In genomic region chr7:140880865-140881515, GRCm38 (mm10) we compare ENCODE assay signal across 8 mouse cellular contexts. TPM values are rescaled to one million over a fixed set of nuclear protein-coding genes. Genes with fewer than 3 reads are reported as not detected.
A peak's percentile ranks its signal among the peaks of the same experiment; 100 is the strongest.
DNase-seq lines count a peak whose midpoint lies in the region; ATAC-seq and TF ChIP-seq lines count a peak whose summit lies in the region.

No protein-coding gene starts in this region.

- 17% methylated on average over 8 of the region's 8 CpGs for WGBS in heart, embryonic 10.5 days
- WGBS in hindbrain, postnatal 0 days = 15% methylated on average over 8 of the region's 8 CpGs
- 36% methylated on average over 8 of the region's 8 CpGs for WGBS in midbrain, embryonic 10.5 days

- ATAC-seq in hindbrain, postnatal 0 days = no peak

- H3K27ac ChIP-seq in heart, embryonic 10.5 days = peak overlapping the region; percentile 92
- peak overlapping the region; percentile 90; the same call in 1 of the 2 replicates for H3K27ac ChIP-seq in hindbrain, postnatal 0 days
- peak overlapping the region; percentile 87 for H3K27ac ChIP-seq in midbrain, embryonic 10.5 days (replicated peaks)

- H3K4me1 ChIP-seq in heart, embryonic 10.5 days = peaks cover 9% of the 10 kb centered on the region
- 0 out of 2 replicates have a peak, but pooled peaks cover 6% of the 10 kb centered on the region for H3K4me1 ChIP-seq in hindbrain, postnatal 0 days (ENCODE audit: insufficient read depth, low read length)
- H3K4me1 ChIP-seq in midbrain, embryonic 10.5 days = peaks cover 23% of the 10 kb centered on the region

- TF ChIP-seq CTCF in hindbrain, postnatal 0 days (IDR thresholded peaks at IDR 0.05; ENCODE audit: low read depth) = no peak

- H3K4me3 ChIP-seq in heart, embryonic 10.5 days = peak overlapping the region; percentile 98
- peak overlapping the region; percentile 91 for H3K4me3 ChIP-seq in hindbrain, postnatal 0 days (ENCODE audit: low read length)
- peak overlapping the region; percentile 96 for H3K4me3 ChIP-seq in midbrain, embryonic 10.5 days

- peak overlapping the region; percentile 78 for H3K4me2 ChIP-seq in hindbrain, postnatal 0 days (ENCODE audit: low read depth, low read length)

- DNase-seq in heart, embryonic 10.5 days (ENCODE audit: low spot score) = no peak
- DNase-seq in heart, postnatal 25 days (ENCODE audit: low spot score) = no peak
- peak; percentile 66 for DNase-seq in ZHBTc4 (ENCODE audit: low read depth, low spot score)
- DNase-seq in hindbrain, postnatal 0 days (ENCODE audit: low spot score) = no peak
- no peak for DNase-seq in midbrain, embryonic 10.5 days (ENCODE audit: low spot score)
- no peak for DNase-seq in frontal cortex, postnatal 14 days (ENCODE audit: low spot score in 2 of 2)
- DNase-seq in adrenal gland, postnatal 10 days = no peak
- no peak for DNase-seq in right cerebral cortex, adult 18-20 months

- no peaks in the 10 kb centered on the region for H3K27me3 ChIP-seq in heart, embryonic 10.5 days (ENCODE audit: insufficient read depth, poor library complexity, severe bottlenecking)
- no peaks in the 10 kb centered on the region for H3K27me3 ChIP-seq in hindbrain, postnatal 0 days (ENCODE audit: insufficient read depth, low read length)
- no peaks in the 10 kb centered on the region for H3K27me3 ChIP-seq in midbrain, embryonic 10.5 days (ENCODE audit: low read depth, poor library complexity, severe bottlenecking)

- peaks cover 31% of the 10 kb centered on the region for H3K36me3 ChIP-seq in heart, embryonic 10.5 days
- H3K36me3 ChIP-seq in hindbrain, postnatal 0 days (ENCODE audit: insufficient read depth, low read length) = peaks cover 13% of the 10 kb centered on the region; the same call in 1 of the 2 replicates
- peaks cover 42% of the 10 kb centered on the region for H3K36me3 ChIP-seq in midbrain, embryonic 10.5 days

- peak overlapping the region; percentile 84 for H3K9ac ChIP-seq in hindbrain, postnatal 0 days (replicated peaks; ENCODE audit: low read length)

- intact Hi-C loops in heart, postnatal 25 days (cut with DNase I) = no loop called here

- H3K9me3 ChIP-seq in heart, embryonic 10.5 days = no peaks in the 10 kb centered on the region
- H3K9me3 ChIP-seq in hindbrain, postnatal 0 days (ENCODE audit: low read length) = no peaks in the 10 kb centered on the region
- no peaks in the 10 kb centered on the region for H3K9me3 ChIP-seq in midbrain, embryonic 10.5 days (replicated peaks)

RNA-seq across cellular contexts. Expression of gene Psmd13, which starts 0.8 kb away (rescaled TPM):
- 249 and 270 TPM in 2 replicates for polyA plus RNA-seq in heart, embryonic 10.5 days (2016; fragmentation: Nextera tagmentation; extraction: Ambion mirVana)
- total RNA-seq in heart, postnatal 25 days (2021) = 10 to 100 TPM; 86.0 to 93.0 TPM
- total RNA-seq in hindbrain, postnatal 0 days (2014; rRNA removed) = 104 and 113 TPM in 2 replicates
- polyA plus RNA-seq in hindbrain, postnatal 0 days (2015; fragmentation: Nextera tagmentation; extraction: Ambion mirVana) = 259 and 275 TPM in 2 replicates
- polyA plus RNA-seq in midbrain, embryonic 10.5 days (2016; fragmentation: Nextera tagmentation; extraction: Ambion mirVana) = 343 and 348 TPM in 2 replicates
- 100 to 1,000 TPM; 106 to 112 TPM for total RNA-seq in adrenal gland, postnatal 10 days (2021)

RNA-seq across cellular contexts. Expression of gene Sirt3, which starts 1.1 kb away (rescaled TPM):
- polyA plus RNA-seq in heart, embryonic 10.5 days (2016; fragmentation: Nextera tagmentation; extraction: Ambion mirVana) = 31.5 and 40.1 TPM in 2 replicates
- 10 to 100 TPM; 54.3 to 64.0 TPM for total RNA-seq in heart, postnatal 25 days (2021)
- 56.3 and 71.6 TPM in 2 replicates for total RNA-seq in hindbrain, postnatal 0 days (2014; rRNA removed)
- 74.6 and 75.6 TPM in 2 replicates for polyA plus RNA-seq in hindbrain, postnatal 0 days (2015; fragmentation: Nextera tagmentation; extraction: Ambion mirVana)
- polyA plus RNA-seq in midbrain, embryonic 10.5 days (2016; fragmentation: Nextera tagmentation; extraction: Ambion mirVana) = 29.2 and 31.8 TPM in 2 replicates
- 10 to 100 TPM; 67.6 to 70.9 TPM for total RNA-seq in adrenal gland, postnatal 10 days (2021)

RNA-seq across cellular contexts. Expression of gene Cox8b, which starts 19.3 kb away (rescaled TPM):
- polyA plus RNA-seq in heart, embryonic 10.5 days (2016; fragmentation: Nextera tagmentation; extraction: Ambion mirVana) = 13.6 and 46.8 TPM in 2 replicates
- total RNA-seq in heart, postnatal 25 days (2021) = 1,000 to 10,000 TPM; 2,576 to 2,619 TPM
- total RNA-seq in hindbrain, postnatal 0 days (2014; rRNA removed) = not detected in 2 replicates
- polyA plus RNA-seq in hindbrain, postnatal 0 days (2015; fragmentation: Nextera tagmentation; extraction: Ambion mirVana) = not detected in 2 replicates
- polyA plus RNA-seq in midbrain, embryonic 10.5 days (2016; fragmentation: Nextera tagmentation; extraction: Ambion mirVana) = not detected in 2 replicates
- total RNA-seq in adrenal gland, postnatal 10 days (2021) = 1,000 to 10,000 TPM; 2,860 to 2,972 TPM

RNA-seq across cellular contexts. Expression of gene Bet1l, which starts 23.6 kb away (rescaled TPM):
- polyA plus RNA-seq in heart, embryonic 10.5 days (2016; fragmentation: Nextera tagmentation; extraction: Ambion mirVana) = 28.1 and 31.4 TPM in 2 replicates
- total RNA-seq in heart, postnatal 25 days (2021) = 10 to 100 TPM; 10.0 to 11.7 TPM
- 17.8 and 18.9 TPM in 2 replicates for total RNA-seq in hindbrain, postnatal 0 days (2014; rRNA removed)
- polyA plus RNA-seq in hindbrain, postnatal 0 days (2015; fragmentation: Nextera tagmentation; extraction: Ambion mirVana) = 47.1 and 52.6 TPM in 2 replicates
- 20.1 and 25.9 TPM in 2 replicates for polyA plus RNA-seq in midbrain, embryonic 10.5 days (2016; fragmentation: Nextera tagmentation; extraction: Ambion mirVana)
- 10 to 100 TPM; 29.1 to 33.5 TPM for total RNA-seq in adrenal gland, postnatal 10 days (2021)

RNA-seq across cellular contexts. Expression of gene Ric8a, which starts 24.2 kb away (rescaled TPM):
- 47.3 and 58.8 TPM in 2 replicates for polyA plus RNA-seq in heart, embryonic 10.5 days (2016; fragmentation: Nextera tagmentation; extraction: Ambion mirVana)
- total RNA-seq in heart, postnatal 25 days (2021) = 10 to 100 TPM; 20.1 to 21.8 TPM
- total RNA-seq in hindbrain, postnatal 0 days (2014; rRNA removed) = 91.8 and 117 TPM in 2 replicates
- 85.8 and 89.9 TPM in 2 replicates for polyA plus RNA-seq in hindbrain, postnatal 0 days (2015; fragmentation: Nextera tagmentation; extraction: Ambion mirVana)
- polyA plus RNA-seq in midbrain, embryonic 10.5 days (2016; fragmentation: Nextera tagmentation; extraction: Ambion mirVana) = 54.3 and 71.1 TPM in 2 replicates
- total RNA-seq in adrenal gland, postnatal 10 days (2021) = 10 to 100 TPM; 43.5 to 58.0 TPM

Comparison
In these comparisons a context has a peak if more than half of its experiments do, and no peak if none do; other contexts are left out.
1. RNA of gene Cox8b, which starts 19.3 kb away (total RNA-seq): 2,860 to 2,972 TPM in adrenal gland, postnatal 10 days and 2,576 to 2,619 TPM in heart, postnatal 25 days; not detected in hindbrain, postnatal 0 days; every median in the first group is over 1,000 times any median in the second.
2. Peak in every context shown above with its lines, with median percentiles within 50 percentile points of each other: H3K27ac ChIP-seq and H3K4me3 ChIP-seq.